Mouse (Mus musculus) naive thymus-derived CD4-positive, alpha-beta T cell, adult 2 months (primary cell): ENCODE data around the gene Psma3.
A peak's percentile ranks its signal among the peaks of the same experiment; 100 is the strongest.

Experiments
- DNase-seq: peaks from one replicate; pipeline ENCODE4 v3.0.0-alpha.2; 2011; ENCODE audit warnings: low read depth

Gene Psma3

GRCm38 (mm10) chr12:70974441-70975266, at the start of gene Psma3:
Psma3 (plus strand) TSS chr12:70974621.
- peak; percentile 96 for DNase-seq

DNA sequence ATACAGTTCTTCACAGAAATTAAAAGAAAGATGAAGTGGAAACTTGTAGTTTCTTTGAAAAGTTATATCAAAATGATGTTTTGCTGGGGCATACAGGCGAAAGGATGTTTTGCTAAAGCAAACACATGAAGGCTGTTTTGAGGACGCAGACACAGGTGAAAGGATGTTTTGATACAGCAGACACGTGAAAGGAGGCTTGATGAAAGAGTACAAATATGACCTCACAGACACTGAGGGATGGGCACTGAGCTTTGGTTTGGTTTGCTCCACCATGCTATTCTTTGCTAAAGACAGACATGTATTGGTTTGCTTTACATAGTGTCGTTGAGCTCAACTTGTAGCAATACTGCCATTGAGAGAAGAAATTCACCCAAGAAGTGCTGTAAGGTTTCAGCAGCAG, 44.6 kb upstream of the Psma3 start:
- peak; percentile 60 for DNase-seq

DNA sequence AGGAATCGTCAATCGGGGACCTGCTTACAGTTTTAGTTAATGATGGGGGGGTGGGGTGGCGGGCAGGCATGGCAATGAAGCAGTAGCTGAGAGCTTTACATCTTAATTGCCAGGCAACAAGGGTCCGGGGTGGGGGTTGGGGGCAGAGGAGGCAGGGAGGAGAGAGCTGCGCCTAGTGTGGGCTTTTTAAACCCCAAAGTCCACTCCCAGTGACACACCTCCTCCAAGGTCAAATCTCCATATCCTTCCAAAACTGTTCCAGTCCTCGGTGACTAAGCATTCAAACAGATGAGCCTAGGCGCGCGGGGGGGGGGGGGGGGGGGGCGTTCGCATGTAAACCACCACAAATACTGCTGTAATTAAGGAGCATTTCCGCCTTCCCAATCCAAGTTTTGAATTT, 37.3 kb upstream of the Psma3 start:
- no peak for DNase-seq

DNA sequence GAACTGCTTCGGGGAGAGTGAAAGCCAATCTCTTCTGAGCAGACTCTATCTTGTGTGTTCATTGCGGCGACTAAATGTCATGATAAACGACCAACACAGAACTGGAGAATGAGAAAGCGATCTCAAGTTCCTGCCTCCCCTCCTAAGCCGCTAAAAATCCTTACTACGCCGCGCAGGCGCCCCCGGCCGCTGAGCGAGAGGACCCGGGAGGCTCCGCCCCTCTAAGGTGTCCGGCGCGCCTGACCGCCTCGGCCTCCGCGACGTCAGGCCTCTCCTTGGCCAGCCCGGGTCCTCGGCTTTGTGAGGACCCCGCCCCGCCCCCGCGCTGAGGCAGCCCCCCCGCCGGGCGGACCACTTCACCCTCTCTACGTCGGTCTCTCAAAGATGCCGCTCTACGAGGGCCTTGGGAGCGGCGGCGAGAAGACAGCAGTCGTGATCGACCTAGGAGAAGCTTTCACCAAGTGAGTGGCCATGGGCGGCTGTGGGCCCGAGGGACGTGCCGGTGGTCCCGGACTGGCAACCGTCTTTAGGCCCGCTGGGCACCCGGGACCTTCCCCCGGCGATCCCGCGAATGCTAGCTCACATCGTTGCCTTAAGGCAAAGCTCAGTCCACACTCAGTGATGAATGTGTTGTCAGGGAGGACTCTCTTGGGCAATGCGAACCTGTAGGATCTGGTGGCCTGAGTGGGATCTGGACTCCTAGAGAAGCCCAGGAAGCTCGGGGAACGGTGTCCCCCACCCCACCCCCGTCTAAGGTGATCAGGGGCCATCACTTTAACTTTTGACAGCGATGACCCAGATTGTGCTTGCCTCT, 36.6 kb upstream of the Psma3 start, which contains the start of gene Actr10:
Gene Actr10 (plus strand): TSS at position 287 of the 814 bp plus-strand sequence.
- peak; percentile 97 for DNase-seq

- DNase-seq: peak; percentile 80
These were observed 33.6 kb upstream of the Psma3 start for GRCm38 (mm10) chr12:70940806-70941205.

- DNase-seq: no peak
These were observed 30.2 kb upstream of the Psma3 start for GRCm38 (mm10) chr12:70944181-70944580.

DNA sequence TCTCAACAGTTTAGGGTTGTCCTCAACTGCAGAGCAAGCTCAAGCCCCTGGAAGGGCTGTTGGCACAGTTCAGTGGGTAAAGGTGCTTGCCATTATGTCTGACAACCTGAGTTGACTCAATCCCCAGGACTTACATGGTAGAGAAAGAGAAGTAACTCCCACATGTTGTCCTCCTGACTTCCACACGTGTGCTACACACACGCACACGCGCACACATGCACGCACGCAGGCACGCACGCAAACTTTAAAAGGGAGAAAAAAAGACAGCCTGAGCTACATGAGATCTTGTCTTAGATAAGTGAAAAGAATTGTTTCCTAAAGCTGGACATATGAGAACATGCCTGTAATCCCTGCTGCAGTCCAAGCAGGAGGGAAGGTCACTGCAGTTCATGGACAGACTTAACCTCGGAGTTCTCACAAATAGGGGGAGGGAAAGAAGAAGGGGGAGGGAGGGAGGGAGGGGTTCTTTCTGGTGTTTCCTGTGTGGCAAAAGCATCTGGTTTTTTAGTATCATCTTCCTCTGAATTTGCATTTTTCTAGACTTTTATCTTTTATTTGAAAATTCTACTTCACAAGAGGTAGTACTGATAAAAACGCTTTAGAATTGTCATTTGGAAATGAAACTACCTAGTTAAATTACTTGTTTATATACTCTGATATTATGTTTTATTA, 27.7 kb upstream of the Psma3 start:
- DNase-seq: peak; percentile 74

- DNase-seq: no peak
These were observed 15.8 kb upstream of the Psma3 start for GRCm38 (mm10) chr12:70958640-70959039.

GRCm38 (mm10) chr12:70967581-70967980, 6.8 kb upstream of the Psma3 start:
- DNase-seq: no peak

GRCm38 (mm10) chr12:70968141-70968790, 6.2 kb upstream of the Psma3 start:
- DNase-seq: no peak

- DNase-seq: peak; percentile 97
These were observed 5.6 kb upstream of the Psma3 start for GRCm38 (mm10) chr12:70968791-70969307.

DNA sequence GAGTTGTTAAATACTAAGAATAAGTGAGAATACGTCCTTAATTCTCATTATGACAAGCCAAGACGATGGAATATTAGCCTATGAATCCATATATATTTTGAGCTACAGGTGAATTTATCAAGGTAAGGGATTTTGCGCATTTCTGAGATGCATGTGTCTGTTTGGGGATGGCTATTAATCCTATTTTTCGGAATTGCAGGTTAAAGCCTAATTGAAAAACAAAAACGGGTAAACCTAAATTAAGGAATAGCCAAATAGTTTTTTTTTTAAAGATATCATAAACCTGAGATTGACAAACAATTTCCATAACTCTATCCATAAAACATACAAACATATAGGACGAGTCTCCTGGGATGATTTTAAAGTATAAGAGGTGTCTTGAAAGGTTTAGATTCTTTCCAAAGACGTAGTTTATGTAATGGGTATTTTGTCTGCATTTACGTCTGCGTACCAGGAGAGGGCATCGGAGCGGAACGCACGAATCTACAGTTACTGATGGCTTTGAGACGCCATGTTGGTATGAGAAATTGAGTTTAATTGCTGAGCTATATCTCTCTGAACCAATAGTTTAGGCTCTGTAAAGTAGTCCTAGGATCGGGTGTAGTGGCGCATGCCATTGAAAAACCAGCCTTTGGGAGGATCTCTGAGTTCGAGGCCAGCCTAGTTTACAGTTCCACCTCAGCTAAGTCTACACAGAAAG, 4.8 kb upstream of the Psma3 start:
- DNase-seq: peak; percentile 91

GRCm38 (mm10) chr12:70973831-70974230, 590 bp upstream of the Psma3 start:
- DNase-seq: no peak

GRCm38 (mm10) chr12:70975406-70975805, 985 bp downstream of the Psma3 start:
- no peak for DNase-seq

DNA sequence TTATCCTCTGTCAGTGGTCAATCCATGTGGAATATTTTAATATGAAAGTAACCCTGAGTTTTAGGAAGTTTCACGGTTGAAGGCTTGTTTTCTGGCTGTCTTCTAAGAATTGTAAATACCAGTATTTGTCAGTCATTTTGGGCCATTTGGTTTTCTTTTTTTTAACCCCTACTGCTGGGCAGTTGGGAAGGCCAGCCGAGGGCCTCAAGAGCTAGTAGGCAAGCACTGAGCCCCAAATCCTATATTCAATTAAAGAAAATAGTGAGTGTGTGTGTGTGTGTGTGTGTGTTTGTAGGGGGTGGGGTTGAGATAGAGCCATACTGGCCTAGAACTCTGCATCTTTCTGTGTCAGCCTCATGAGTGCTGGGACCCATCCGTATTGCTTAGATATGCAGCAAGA, 1.5 kb downstream of the Psma3 start:
- no peak for DNase-seq

- DNase-seq: no peak
These were observed 3.9 kb downstream of the Psma3 start for GRCm38 (mm10) chr12:70978345-70978744.

DNA sequence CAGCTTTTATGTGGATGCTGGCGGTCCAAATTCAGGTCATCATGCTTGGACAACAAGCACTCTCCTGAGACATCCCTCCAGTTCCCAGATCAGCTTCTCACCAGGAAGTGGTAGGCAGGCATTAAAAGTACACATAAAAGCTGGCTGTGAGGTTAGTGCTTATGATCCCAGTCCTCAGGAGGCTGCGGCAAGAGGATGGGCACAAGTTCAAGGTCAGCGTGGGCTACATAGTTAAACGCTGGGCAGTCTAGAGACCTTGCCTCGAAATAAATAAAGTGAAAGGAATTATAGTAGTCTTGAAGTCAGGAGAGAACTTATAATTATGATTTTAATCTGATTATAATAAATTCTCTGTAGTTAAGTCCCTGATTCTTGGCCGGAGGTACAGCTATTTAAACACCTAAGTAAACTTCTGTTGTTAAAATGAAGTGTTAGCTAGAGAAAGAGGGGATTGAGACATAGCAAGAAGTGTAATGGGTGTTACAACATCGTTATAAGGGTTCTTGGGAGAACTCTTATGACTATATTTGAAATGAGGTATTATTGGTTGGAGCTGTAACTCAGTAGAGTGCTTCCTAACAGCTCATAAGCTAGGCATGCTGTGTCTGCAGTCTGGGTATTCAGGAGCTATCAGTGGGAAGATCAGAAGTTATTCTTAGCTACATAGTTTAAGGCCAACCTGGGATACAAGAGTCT, 10.6 kb downstream of the Psma3 start:
- DNase-seq: no peak

GRCm38 (mm10) chr12:70997225-70997624, 22.8 kb downstream of the Psma3 start:
- DNase-seq: no peak

- peak; percentile 77 for DNase-seq
These were observed 25.0 kb downstream of the Psma3 start for GRCm38 (mm10) chr12:70999423-70999903.

GRCm38 (mm10) chr12:71000344-71000743, 25.9 kb downstream of the Psma3 start:
- DNase-seq: no peak
